Mouse (Mus musculus) lung, embryonic 16.5 days (tissue): ENCODE results near the gene 9030025P20Rik. TPM values are rescaled to one million over a fixed set of nuclear protein-coding genes. Genes with fewer than 3 reads are reported as not detected.
"Not testable (repeated sequence)": the region's sequence is repeated elsewhere in the genome, so short reads cannot be mapped to it uniquely, and the experiment has no call there.

ENCODE experiments used
- ATAC-seq: fragments of 200-750 bp; cut with Nextera tagmentation; 2 replicates; pipeline ENCODE4 v1.8.0; 2017; ENCODE audit warnings: low read depth, mild to moderate bottlenecking, moderate library complexity
- H3K27ac ChIP-seq: fragments of 300-500 bp; sonication (generic); 2 replicates; pipeline ENCODE4 v1.5.1; 2014; ENCODE audit warnings: mild to moderate bottlenecking, control low read depth, low read length
- H3K27me3 ChIP-seq: fragments of 300-500 bp; sonication (generic); 2 replicates; pipeline ENCODE4 v1.6.1; 2014; ENCODE audit warnings: low read depth, low read length, mixed read lengths; ENCODE audit not compliant: control insufficient read depth, insufficient read depth
- H3K36me3 ChIP-seq: fragments of 300-500 bp; sonication (generic); 2 replicates; pipeline ENCODE4 v1.6.1; 2014; ENCODE audit warnings: low read length; ENCODE audit not compliant: control insufficient read depth, insufficient read depth
- H3K4me1 ChIP-seq: fragments of 300-500 bp; sonication (generic); replicated peaks from 2 replicates; pipeline ENCODE4 v1.6.1; 2014; ENCODE audit warnings: low read length, mixed read lengths; ENCODE audit not compliant: control insufficient read depth, insufficient read depth
- H3K4me2 ChIP-seq: fragments of 300-500 bp; sonication (generic); 2 replicates; pipeline ENCODE4 v1.6.1; 2014; ENCODE audit warnings: low read depth, low read length, control low read depth
- H3K4me3 ChIP-seq: fragments of 300-500 bp; sonication (generic); 2 replicates; pipeline ENCODE4 v1.5.1; 2014; ENCODE audit warnings: mild to moderate bottlenecking, low read length, control low read depth
- H3K9ac ChIP-seq: fragments of 300-500 bp; sonication (generic); 2 replicates; pipeline ENCODE4 v1.6.1; 2014; ENCODE audit warnings: low read length, control low read depth
- H3K9me3 ChIP-seq: fragments of 300-500 bp; sonication (generic); 2 replicates; pipeline ENCODE4 v1.6.1; 2016; ENCODE audit warnings: low read length; ENCODE audit not compliant: control insufficient read depth
- WGBS: fragments of 180-500 bp; shearing (Covaris S2); extraction: QIAGEN DNeasy Blood & Tissue Kit; methylation state at CpG from one replicate; pipeline ENCODE4 v1.1.7; 2014; 5-methylcytosine and 5-hydroxymethylcytosine counted together
- polyA plus RNA-seq: library from polyadenylated mRNA; unstranded; fragments of >200 nt; fragmentation: Nextera tagmentation; extraction: Ambion mirVana; gene quantifications from 2 replicates; pipeline ENCODE4 v1.2.1, GENCODE M21; 2015

9030025P20Rik gene
- polyA plus RNA-seq, 1 experiment from 2014 or later, result 8.7 TPM

DNA sequence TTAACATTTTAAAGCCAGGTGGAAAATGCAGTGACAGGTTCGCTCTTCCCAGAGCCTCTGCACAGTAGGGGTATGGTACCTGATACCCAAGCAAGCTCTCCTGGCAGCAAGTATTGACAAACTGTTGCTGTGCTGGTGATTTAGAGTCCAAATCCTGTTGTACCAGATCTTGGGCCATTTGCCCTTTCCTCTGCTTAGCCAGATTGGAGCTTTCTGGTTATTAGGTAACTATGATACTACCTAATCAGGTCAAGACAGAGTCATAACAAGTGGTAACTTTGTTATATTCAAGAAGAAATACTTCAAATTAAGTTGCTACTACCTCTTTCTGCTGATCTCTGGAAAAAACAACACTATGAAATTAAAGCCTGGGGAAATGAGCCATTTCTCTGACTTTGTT, 33.7 kb upstream of the 9030025P20Rik start:
- WGBS, result 92% methylated on average over 1 of the region's 1 CpGs
- H3K27me3 ChIP-seq, result no peaks in the 10 kb centered on the region
- H3K4me3 ChIP-seq, result no peak overlapping the region
- H3K9ac ChIP-seq, result no peak overlapping the region
- ATAC-seq, result no peak
- peaks cover 12% of the 10 kb centered on the region for H3K4me1 ChIP-seq
- no peaks in the 10 kb centered on the region for H3K9me3 ChIP-seq
- no peak overlapping the region for H3K27ac ChIP-seq
- peaks cover 20% of the 10 kb centered on the region for H3K36me3 ChIP-seq
- no peak overlapping the region for H3K4me2 ChIP-seq

GRCm38 (mm10) chr17:14949161-14949827, 29.0 kb upstream of the 9030025P20Rik start:
- WGBS, result 83% methylated on average over 7 of the region's 7 CpGs
- no peak for ATAC-seq

GRCm38 (mm10) chr17:14953452-14953851, 24.8 kb upstream of the 9030025P20Rik start:
- no peaks in the 10 kb centered on the region for H3K9me3 ChIP-seq
- ATAC-seq, result no peak
- no peak overlapping the region for H3K9ac ChIP-seq
- no peak overlapping the region for H3K27ac ChIP-seq
- WGBS, result 87% methylated on average over 8 of the region's 8 CpGs
- H3K36me3 ChIP-seq, result peaks cover 28% of the 10 kb centered on the region
- no peaks in the 10 kb centered on the region for H3K4me1 ChIP-seq
- H3K4me3 ChIP-seq, result no peak overlapping the region
- no peaks in the 10 kb centered on the region for H3K27me3 ChIP-seq
- no peak overlapping the region for H3K4me2 ChIP-seq

More at GRCm38 (mm10) chr17:14949161-14949827, 29.0 kb upstream of the 9030025P20Rik start:
- no peak overlapping the region for H3K4me2 ChIP-seq
- H3K4me1 ChIP-seq, result peaks cover 6% of the 10 kb centered on the region
- H3K36me3 ChIP-seq, result peaks cover 42% of the 10 kb centered on the region
- H3K27ac ChIP-seq, result no peak overlapping the region
- no peak overlapping the region for H3K9ac ChIP-seq
- no peaks in the 10 kb centered on the region for H3K27me3 ChIP-seq
- no peaks in the 10 kb centered on the region for H3K9me3 ChIP-seq
- H3K4me3 ChIP-seq, result no peak overlapping the region

DNA sequence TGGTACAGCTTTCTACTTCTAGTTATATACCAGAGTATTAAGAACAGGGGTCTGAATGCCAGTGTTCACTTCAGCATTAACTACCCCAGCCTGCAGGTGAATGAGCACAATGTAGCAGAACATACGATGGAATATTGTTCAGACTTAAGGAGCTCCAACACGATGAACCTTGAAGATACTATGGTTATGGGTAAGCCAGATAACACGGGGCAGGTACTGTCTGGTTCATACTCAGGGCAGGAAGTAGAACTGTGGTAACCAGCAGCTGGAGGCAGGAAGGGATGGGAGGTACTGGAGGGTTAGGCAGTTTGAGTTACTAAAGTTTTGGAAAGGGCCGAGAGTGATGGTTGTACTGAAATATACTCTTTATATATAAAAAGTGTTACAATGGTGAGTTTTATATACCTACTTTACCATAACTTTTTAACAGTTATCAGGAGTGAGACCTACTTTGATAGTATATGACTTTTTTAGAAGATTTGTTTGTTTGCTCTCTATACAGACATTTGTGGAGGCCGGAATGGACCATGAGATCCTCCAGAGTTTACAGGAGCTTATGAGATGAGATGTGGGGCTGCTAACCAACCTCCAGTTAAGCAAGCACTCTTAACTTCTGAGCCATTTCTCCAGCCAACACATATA, 19.5 kb upstream of the 9030025P20Rik start:
- Histone ChIP-seq H3K9me3 (no peaks in the 10 kb centered on the region), H3K9ac (no peak overlapping the region), H3K36me3 (peaks cover 7% of the 10 kb centered on the region; the same call in 1 of the 2 replicates), H3K4me1 (peaks cover 6% of the 10 kb centered on the region), H3K4me3 (no peak overlapping the region), H3K4me2 (no peak overlapping the region), H3K27me3 (no peaks in the 10 kb centered on the region), H3K27ac (no peak overlapping the region)
- WGBS, result 86% methylated on average over 5 of the region's 5 CpGs
- ATAC-seq, result no peak

DNA sequence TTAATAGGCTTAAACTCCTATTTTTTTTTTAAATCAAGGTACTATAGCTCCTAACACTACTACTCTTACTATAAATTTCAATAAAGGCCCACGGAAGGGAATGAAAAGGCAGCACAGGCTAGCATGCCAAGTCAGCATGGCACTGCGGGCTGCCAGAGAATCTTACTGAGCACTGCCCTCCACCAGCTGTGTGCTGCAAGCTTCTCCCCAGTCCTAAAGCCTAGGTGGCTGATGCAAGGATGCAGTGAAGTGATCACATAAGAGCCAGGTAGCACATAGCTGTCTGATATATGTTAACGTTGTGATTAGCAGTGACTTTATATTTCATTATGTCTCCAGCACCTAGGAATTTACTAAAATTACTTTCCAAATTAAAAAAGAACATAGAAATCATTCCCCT, 18.3 kb upstream of the 9030025P20Rik start:
- H3K4me3 ChIP-seq, result peak overlapping the region; percentile 45
- peak overlapping the region; percentile 57 for H3K9ac ChIP-seq
- H3K36me3 ChIP-seq, result 0 out of 2 replicates have a peak, but pooled peaks cover 2% of the 10 kb centered on the region
- peak overlapping the region; percentile 69 for H3K4me2 ChIP-seq
- H3K27me3 ChIP-seq, result no peaks in the 10 kb centered on the region
- no peaks in the 10 kb centered on the region for H3K9me3 ChIP-seq
- no peak overlapping the region for H3K27ac ChIP-seq
- peaks cover 6% of the 10 kb centered on the region for H3K4me1 ChIP-seq
- 27% methylated on average over 3 of the region's 3 CpGs for WGBS
- ATAC-seq, result no peak

GRCm38 (mm10) chr17:14960520-14960919, 17.7 kb upstream of the 9030025P20Rik start:
- H3K27me3 ChIP-seq, result no peaks in the 10 kb centered on the region
- no peaks in the 10 kb centered on the region for H3K9me3 ChIP-seq
- peak overlapping the region; percentile 65 for H3K4me3 ChIP-seq
- H3K36me3 ChIP-seq, result 0 out of 2 replicates have a peak, but pooled peaks cover 2% of the 10 kb centered on the region
- 0% methylated on average over 19 of the region's 23 CpGs for WGBS
- peak; percentile 14 for ATAC-seq
- H3K27ac ChIP-seq, result 0 out of 2 replicates have a peak overlapping the region, but pooled peaks have one; percentile 67
- peak overlapping the region; percentile 74 for H3K9ac ChIP-seq
- peaks cover 6% of the 10 kb centered on the region for H3K4me1 ChIP-seq
- H3K4me2 ChIP-seq, result peak overlapping the region; percentile 81

DNA sequence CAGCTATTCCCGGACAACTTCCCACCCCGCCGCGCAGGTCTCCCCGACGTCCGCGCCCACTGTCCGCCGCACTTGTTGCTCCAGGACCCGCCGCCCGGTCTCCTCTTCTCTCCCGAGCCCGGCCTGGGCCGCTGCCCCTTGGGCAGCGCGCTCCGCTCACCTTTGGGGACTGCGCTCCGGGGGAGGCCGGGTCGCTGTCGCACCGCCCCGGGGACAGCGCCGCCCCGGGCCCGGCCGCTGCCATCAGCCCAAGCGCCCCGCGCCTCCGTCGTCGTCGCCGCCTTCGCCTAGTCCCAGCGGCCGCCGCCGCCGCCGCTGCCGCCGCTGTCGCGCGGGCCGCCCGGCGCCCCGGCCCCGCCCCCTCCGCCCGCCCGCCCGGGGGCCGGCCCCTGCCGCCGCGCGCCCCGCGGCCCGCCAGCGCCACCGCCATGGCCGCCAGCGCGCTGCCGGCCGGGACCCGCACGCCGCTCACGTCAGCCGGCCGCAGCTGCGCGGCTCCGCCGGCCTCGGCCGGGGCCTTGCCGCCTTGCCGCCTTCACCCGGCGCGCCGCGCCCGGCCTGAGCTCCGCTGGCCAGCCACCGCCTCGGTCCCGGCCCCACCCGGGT, 17.2 kb upstream of the 9030025P20Rik start, which contains the start of gene Phf10:
Gene Phf10 (minus strand): TSS at position 323 of the 606 bp plus-strand sequence.
- not testable (repeated sequence) for H3K4me1 ChIP-seq, H3K27me3 ChIP-seq, H3K36me3 ChIP-seq, H3K9me3 ChIP-seq
- peak within 1 kb of the TSS; percentile 74 for H3K9ac ChIP-seq
- H3K4me3 ChIP-seq, result peak within 1 kb of the TSS; percentile 65
- peak within 1 kb of the TSS; percentile 67; the same call in 1 of the 2 replicates for H3K27ac ChIP-seq
- peak within 1 kb of the TSS; percentile 81 for H3K4me2 ChIP-seq
- peak; percentile 87 for ATAC-seq
- WGBS, result under 1% methylated on average over 33 of the region's 100 CpGs

GRCm38 (mm10) chr17:14961557-14962154, 16.6 kb upstream of the 9030025P20Rik start:
- no CpG with 5 or more reads among the region's 44 CpGs for WGBS
- peak; percentile 87 for ATAC-seq
- H3K9me3 ChIP-seq, H3K4me3 ChIP-seq, H3K4me1 ChIP-seq, H3K27me3 ChIP-seq, H3K36me3 ChIP-seq, H3K9ac ChIP-seq, H3K4me2 ChIP-seq, H3K27ac ChIP-seq: not testable (repeated sequence)

GRCm38 (mm10) chr17:14968373-14968913, 9.8 kb upstream of the 9030025P20Rik start:
- H3K27me3 ChIP-seq, H3K9ac ChIP-seq, H3K36me3 ChIP-seq, H3K4me2 ChIP-seq, H3K4me1 ChIP-seq, H3K27ac ChIP-seq, H3K4me3 ChIP-seq, H3K9me3 ChIP-seq, ATAC-seq: not testable (repeated sequence)
- WGBS, result no CpG with 5 or more reads among the region's 6 CpGs
